Mouse (Mus musculus) layer of hippocampus, postnatal 10 days (tissue): ENCODE results near the gene Tbl1xr1. TPM values are rescaled to one million over a fixed set of nuclear protein-coding genes. Genes with fewer than 3 reads are reported as not detected.

Experiments used
- DNase-seq, 2 experiments: peaks; one replicate each; pipeline ENCODE4 v3.0.0; 2021; ENCODE audit warnings: low spot score in 2 of 2
- total RNA-seq, 2 experiments: library from RNA; stranded (reverse); gene quantifications; 2 replicates each; pipeline ENCODE4 v1.2.3; 2021

Gene Tbl1xr1
- total RNA-seq, 2 experiments from 2014 or later, result 103 to 111 TPM

DNA sequence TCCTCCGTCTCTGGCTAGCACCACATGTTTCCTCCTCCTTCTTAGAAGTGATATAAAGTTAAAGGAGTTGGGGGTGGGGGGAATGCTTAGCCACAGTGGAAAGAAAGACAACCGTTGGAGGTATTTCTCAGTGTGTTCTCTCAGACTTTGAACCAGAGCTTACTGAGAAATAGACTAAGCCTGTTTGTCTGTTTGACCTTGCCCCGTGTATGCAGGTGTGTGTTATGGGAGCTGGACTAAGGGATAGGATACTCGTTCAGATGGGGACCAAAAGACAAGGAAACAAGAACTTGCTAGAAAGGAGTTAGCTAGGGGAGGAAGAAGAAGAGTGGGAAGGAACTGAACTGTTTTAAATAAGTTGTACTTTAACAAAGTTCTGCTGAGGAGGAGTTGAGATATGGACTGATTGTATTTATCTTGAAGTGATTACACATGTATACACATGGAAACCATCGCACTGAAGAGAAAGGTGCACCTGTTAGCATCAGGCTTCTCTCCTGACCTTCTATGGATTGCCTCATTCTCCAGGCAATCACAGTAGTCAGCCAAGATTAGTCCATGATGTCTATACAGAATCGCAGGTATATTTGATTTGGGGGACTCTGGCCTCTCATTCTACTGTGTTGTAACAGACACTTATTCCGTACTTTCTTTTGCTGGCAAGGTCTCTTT, 117.9 kb downstream of the Tbl1xr1 start:
- DNase-seq, result no peak

GRCm38 (mm10) chr3:22198802-22199201, 122.3 kb downstream of the Tbl1xr1 start:
- DNase-seq, result no peak

DNA sequence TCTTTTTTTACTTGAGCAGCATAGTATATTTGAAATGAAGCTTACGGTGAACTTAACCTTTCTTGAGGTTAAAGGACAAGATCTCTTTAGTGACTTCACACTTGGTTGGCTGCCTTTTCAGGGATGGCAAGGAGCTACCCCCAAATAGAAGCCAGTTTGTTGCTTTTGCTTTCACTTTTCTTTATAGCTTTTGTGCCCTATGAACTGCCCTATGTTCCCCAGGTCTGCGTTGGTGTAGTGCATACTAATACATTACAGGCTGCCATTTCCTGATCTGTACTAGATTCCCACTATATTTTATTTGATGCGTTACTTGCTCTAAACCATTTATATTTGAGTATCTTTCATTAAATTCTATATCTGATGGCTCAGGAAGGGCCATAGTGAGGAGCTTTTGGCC, 127.7 kb downstream of the Tbl1xr1 start:
- no peak for DNase-seq

DNA sequence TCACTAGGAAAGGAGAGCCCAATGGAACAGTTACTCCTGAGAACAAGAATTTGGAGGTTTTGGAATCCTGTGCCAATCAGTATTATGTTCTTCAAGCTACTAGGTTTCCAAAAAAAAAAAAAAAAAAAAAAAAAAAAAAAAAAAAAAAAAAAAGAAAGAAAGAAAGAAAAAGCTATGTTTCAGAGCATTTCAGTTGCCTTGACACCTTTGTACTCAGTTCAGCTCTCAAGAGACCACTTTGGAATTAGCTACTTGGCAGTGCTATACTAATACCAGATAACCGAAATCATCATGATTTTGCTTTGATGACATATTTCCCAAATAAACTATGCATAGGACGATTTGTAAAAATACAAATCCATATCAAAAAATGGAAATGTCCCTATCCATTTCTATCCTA, 145.1 kb downstream of the Tbl1xr1 start:
- DNase-seq, result no peak

DNA sequence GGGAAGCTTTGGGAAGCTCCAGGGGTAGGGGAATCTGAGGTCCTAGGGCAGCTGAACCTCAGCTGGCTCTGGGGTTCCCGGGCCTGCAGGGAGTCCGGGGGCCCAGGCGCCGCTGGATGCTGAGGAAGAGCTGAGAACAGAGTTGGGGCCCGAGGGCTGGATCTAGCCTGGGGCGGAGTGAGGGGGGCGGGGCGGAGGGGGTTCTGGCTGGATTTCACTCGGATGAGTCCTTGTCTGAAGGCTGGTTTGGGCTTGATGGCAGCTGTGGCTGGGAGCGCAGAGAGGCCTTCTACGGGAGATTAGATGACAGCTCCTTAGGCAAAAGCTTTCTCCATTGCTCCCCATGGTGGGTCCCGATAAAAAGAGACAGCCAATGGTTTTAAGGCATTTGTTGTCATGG, 145.9 kb downstream of the Tbl1xr1 start:
- no peak for DNase-seq

GRCm38 (mm10) chr3:22223023-22223422, 146.6 kb downstream of the Tbl1xr1 start:
- no peak for DNase-seq

DNA sequence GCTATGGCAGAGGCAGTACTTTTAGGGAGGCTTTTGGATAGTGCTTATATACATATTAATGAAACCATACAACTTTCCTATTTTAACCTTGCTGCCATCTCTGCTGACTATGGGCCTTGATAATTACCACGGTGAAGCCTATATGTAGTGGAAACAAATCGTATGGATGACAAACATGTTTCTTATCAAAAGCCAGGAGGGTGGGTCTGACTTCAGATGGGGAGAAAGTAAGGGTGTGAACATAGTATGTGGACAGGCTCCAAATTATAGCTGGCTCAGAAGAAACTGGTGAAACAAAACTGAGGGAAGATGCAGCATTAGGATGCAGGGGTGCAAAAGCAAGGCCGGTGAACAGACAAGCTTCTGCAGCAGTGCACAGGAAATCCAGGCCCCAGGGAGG, 151.6 kb downstream of the Tbl1xr1 start:
- DNase-seq, result no peak

- DNase-seq, result no peak
These were observed 154.2 kb downstream of the Tbl1xr1 start for GRCm38 (mm10) chr3:22230635-22231034.

DNA sequence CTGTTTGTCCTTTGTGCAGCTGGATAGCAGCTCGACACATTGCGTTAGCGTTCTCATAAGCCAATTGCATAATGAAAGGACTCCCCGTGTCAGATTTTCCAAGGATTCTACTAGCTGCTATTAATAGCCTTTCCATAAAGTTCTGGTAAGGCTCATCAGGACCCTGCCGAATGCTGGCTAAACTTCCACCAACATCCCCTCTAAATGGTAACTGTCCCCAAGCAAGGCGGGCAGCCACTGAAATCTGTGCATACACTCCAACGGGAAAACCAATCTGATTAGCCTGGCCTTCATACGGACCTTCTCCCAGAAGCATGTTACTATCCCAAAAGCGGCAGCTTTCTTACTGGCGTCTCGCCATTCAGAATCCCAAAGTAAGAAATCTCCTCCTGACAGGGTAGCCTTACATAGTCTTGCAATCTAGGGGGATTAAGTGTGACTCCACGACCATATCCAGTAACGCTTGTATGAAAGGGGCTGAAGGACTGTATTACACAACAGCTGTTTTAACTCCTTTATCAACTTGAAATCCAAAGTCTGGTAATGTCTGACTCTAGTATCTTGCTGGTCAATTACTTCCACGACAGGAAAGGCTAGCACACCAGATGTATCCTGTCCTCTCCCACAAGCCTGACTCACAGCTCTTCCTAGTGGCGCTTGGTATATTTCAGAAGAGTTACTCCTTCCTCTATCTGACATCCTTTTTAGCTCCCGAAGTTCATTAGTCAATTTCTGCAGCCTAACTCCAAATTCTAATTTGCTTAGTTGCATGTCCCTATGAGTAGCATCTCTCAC, 161.9 kb downstream of the Tbl1xr1 start:
- no peak for DNase-seq
